Mouse (Mus musculus): ENCODE measurements around the gene Ate1.
"Not testable (repeated sequence)": the region's sequence is repeated elsewhere in the genome, so short reads cannot be mapped to it uniquely, and the experiment has no call there.

The Ate1 gene

GRCm38 (mm10) chr7:130520049-130520425 lies at the start of gene Ate1:
TSS of gene Ate1 (minus strand) at chr7:130520369.
- no peak for DNase-seq (ENCODE audit: low read depth, low spot score)

- no peak for DNase-seq (ENCODE audit: low read depth, low spot score)
Observed at GRCm38 (mm10) chr7:130568783-130569436, 48.7 kb upstream of the Ate1 start.

- DNase-seq (ENCODE audit: low read depth, low spot score): no peak
Observed at GRCm38 (mm10) chr7:130564596-130564995, 44.4 kb upstream of the Ate1 start.

- DNase-seq (ENCODE audit: low read depth, low spot score): no peak
Observed at GRCm38 (mm10) chr7:130563880-130564279, 43.7 kb upstream of the Ate1 start.

GRCm38 (mm10) chr7:130563276-130563675 lies 43.1 kb upstream of the Ate1 start:
- no peak for DNase-seq (ENCODE audit: low read depth, low spot score)

- no peak for DNase-seq (ENCODE audit: low read depth, low spot score)
Observed at GRCm38 (mm10) chr7:130560933-130561332, 40.8 kb upstream of the Ate1 start.

GRCm38 (mm10) chr7:130558592-130558991 lies 38.4 kb upstream of the Ate1 start:
- no peak for DNase-seq (ENCODE audit: low read depth, low spot score)

GRCm38 (mm10) chr7:130555597-130555996 lies 35.4 kb upstream of the Ate1 start:
- DNase-seq (ENCODE audit: low read depth, low spot score): no peak

- DNase-seq (ENCODE audit: low read depth, low spot score): no peak
Observed at GRCm38 (mm10) chr7:130553321-130553720, 33.2 kb upstream of the Ate1 start.

GRCm38 (mm10) chr7:130552780-130553179 lies 32.6 kb upstream of the Ate1 start:
- DNase-seq (ENCODE audit: low read depth, low spot score): no peak

- no peak for DNase-seq (ENCODE audit: low read depth, low spot score)
Observed at GRCm38 (mm10) chr7:130547635-130548175, 27.5 kb upstream of the Ate1 start.

- DNase-seq (ENCODE audit: low read depth, low spot score): peak; percentile 86
Observed at GRCm38 (mm10) chr7:130546791-130547484, 26.8 kb upstream of the Ate1 start.

- DNase-seq (ENCODE audit: low read depth, low spot score): no peak
Observed at GRCm38 (mm10) chr7:130546421-130546790, 26.2 kb upstream of the Ate1 start.

GRCm38 (mm10) chr7:130545893-130546292 lies 25.7 kb upstream of the Ate1 start:
- DNase-seq (ENCODE audit: low read depth, low spot score): no peak

- no peak for DNase-seq (ENCODE audit: low read depth, low spot score)
Observed at GRCm38 (mm10) chr7:130545401-130545800, 25.2 kb upstream of the Ate1 start.

GRCm38 (mm10) chr7:130543181-130543580 lies 23.0 kb upstream of the Ate1 start:
- no peak for DNase-seq (ENCODE audit: low read depth, low spot score)

GRCm38 (mm10) chr7:130540176-130540575 lies 20.0 kb upstream of the Ate1 start:
- no peak for DNase-seq (ENCODE audit: low read depth, low spot score)

GRCm38 (mm10) chr7:130537068-130537467 lies 16.9 kb upstream of the Ate1 start:
- DNase-seq (ENCODE audit: low read depth, low spot score): no peak

- DNase-seq (ENCODE audit: low read depth, low spot score): no peak
Observed at GRCm38 (mm10) chr7:130535174-130535573, 15.0 kb upstream of the Ate1 start.

GRCm38 (mm10) chr7:130533316-130534260 lies 13.4 kb upstream of the Ate1 start:
- DNase-seq (ENCODE audit: low read depth, low spot score): peak; percentile 86

GRCm38 (mm10) chr7:130531138-130531537 lies 11.0 kb upstream of the Ate1 start:
- DNase-seq (ENCODE audit: low read depth, low spot score): not testable (repeated sequence)

- no peak for DNase-seq (ENCODE audit: low read depth, low spot score)
Observed at GRCm38 (mm10) chr7:130527306-130527705, 7.1 kb upstream of the Ate1 start.

Measured in retina, postnatal 7 days (tissue).